In genomic region chr10:95099906-95100305, GRCm38 (mm10) we compare ENCODE assay signal across 11 mouse cellular contexts.
DNase-seq lines count a peak whose midpoint lies in the region.
"Had no signal": no experiment of that assay in that cellular context is flagged by ENCODE, and none has a peak within 500 bp of the region (broad histone marks: within the 10 kb centered on the region; RNA-seq: fewer than 3 reads in every experiment).

No protein-coding gene starts in this region.

- DNase-seq in cerebellum, postnatal 10 days, result peak; percentile 53 to 54
- no peak for DNase-seq in cerebellum, adult 18-20 months
- peak; percentile 22 for DNase-seq in layer of hippocampus, adult 11-12 months (ENCODE audit: low spot score)
- no peak for DNase-seq in layer of hippocampus, postnatal 25 days (ENCODE audit: extremely low spot score in 1 of 2, low spot score in 1 of 2)
- DNase-seq in heart, adult 9 months (ENCODE audit: low spot score in 2 of 2), result peak; percentile 71 to 72
- peak; percentile 56 for DNase-seq in lung, postnatal 14 days
- DNase-seq in ovary, adult 18-20 months (ENCODE audit: low spot score), result no peak
- DNase-seq in adrenal gland, adult (ENCODE audit: inconsistent age in 2 of 2, low spot score in 1 of 2), result no peak
- DNase-seq: cerebellum, adult 2 months; kidney, adult 8-10 months; thymus, adult 2 months had no signal

Comparison
In these comparisons a context has a peak if more than half of its experiments do, and no peak if none do; other contexts are left out.
1. DNase-seq: peak in cerebellum, postnatal 10 days (2 of 2), layer of hippocampus, adult 11-12 months (single experiment), heart, adult 9 months (2 of 2) and lung, postnatal 14 days (single experiment); none in cerebellum, adult 18-20 months (0 of 2), layer of hippocampus, postnatal 25 days (0 of 2), ovary, adult 18-20 months (single experiment) and adrenal gland, adult (0 of 2).